Mouse (Mus musculus) liver, adult (tissue): ENCODE measurements around the gene Pla1a.

ENCODE experiments used
- GATA4 ChIP-seq: IDR thresholded peaks from 2 replicates; pipeline ENCODE4 v1.6.1; 2014; ENCODE audit warnings: mild to moderate bottlenecking, low read length; ENCODE audit not compliant: insufficient replicate concordance

The Pla1a gene

GRCm38 (mm10) chr16:38466089-38466488 is 33.1 kb upstream of the Pla1a start:
- TF ChIP-seq GATA4: no peak

GRCm38 (mm10) chr16:38463305-38463704 is 30.4 kb upstream of the Pla1a start:
- TF ChIP-seq GATA4: no peak

- no peak for TF ChIP-seq GATA4
Observed at GRCm38 (mm10) chr16:38462161-38462560, 29.2 kb upstream of the Pla1a start.

- no peak for TF ChIP-seq GATA4
Observed at GRCm38 (mm10) chr16:38461749-38462148, 28.8 kb upstream of the Pla1a start.

- no peak for TF ChIP-seq GATA4
Observed at GRCm38 (mm10) chr16:38459990-38460389, 27.0 kb upstream of the Pla1a start.

GRCm38 (mm10) chr16:38458600-38459280 is 25.8 kb upstream of the Pla1a start:
- no peak for TF ChIP-seq GATA4

- no peak for TF ChIP-seq GATA4
Observed at GRCm38 (mm10) chr16:38456812-38457567, 24.0 kb upstream of the Pla1a start.

GRCm38 (mm10) chr16:38455511-38456418 is 22.8 kb upstream of the Pla1a start, which contains the start of gene Cd80:
Gene Cd80 (plus strand): TSS chr16:38455561.
- TF ChIP-seq GATA4: no peak

GRCm38 (mm10) chr16:38454533-38455254 is 21.7 kb upstream of the Pla1a start:
- no peak for TF ChIP-seq GATA4

- no peak for TF ChIP-seq GATA4
Observed at GRCm38 (mm10) chr16:38453952-38454351, 21.0 kb upstream of the Pla1a start.

GRCm38 (mm10) chr16:38453203-38453553 is 20.2 kb upstream of the Pla1a start:
- no peak for TF ChIP-seq GATA4

GRCm38 (mm10) chr16:38452442-38453202 is 19.7 kb upstream of the Pla1a start, which contains the start of gene Adprh:
Gene Adprh (minus strand): TSS chr16:38452703.
- TF ChIP-seq GATA4: peak; percentile 76; the same call in 1 of the 2 replicates

- no peak for TF ChIP-seq GATA4
Observed at GRCm38 (mm10) chr16:38451421-38452205, 18.7 kb upstream of the Pla1a start.

- no peak for TF ChIP-seq GATA4
Observed at GRCm38 (mm10) chr16:38450707-38451106, 17.8 kb upstream of the Pla1a start.

- TF ChIP-seq GATA4: no peak
Observed at GRCm38 (mm10) chr16:38448458-38448857, 15.5 kb upstream of the Pla1a start.
